Mouse (Mus musculus) heart, adult 9 months (tissue): ENCODE data around the gene Ascc1.
"Not testable (repeated sequence)": the region's sequence is repeated elsewhere in the genome, so short reads cannot be mapped to it uniquely, and the experiment has no call there.

ENCODE experiments used
- DNase-seq, 2 experiments: peaks; one replicate each; pipeline ENCODE4 v3.0.0; 2022; ENCODE audit warnings: low spot score in 2 of 2

The Ascc1 gene

GRCm38 (mm10) chr10:59977715-59978343, 24.8 kb upstream of the Ascc1 start:
- no peak for DNase-seq

DNA sequence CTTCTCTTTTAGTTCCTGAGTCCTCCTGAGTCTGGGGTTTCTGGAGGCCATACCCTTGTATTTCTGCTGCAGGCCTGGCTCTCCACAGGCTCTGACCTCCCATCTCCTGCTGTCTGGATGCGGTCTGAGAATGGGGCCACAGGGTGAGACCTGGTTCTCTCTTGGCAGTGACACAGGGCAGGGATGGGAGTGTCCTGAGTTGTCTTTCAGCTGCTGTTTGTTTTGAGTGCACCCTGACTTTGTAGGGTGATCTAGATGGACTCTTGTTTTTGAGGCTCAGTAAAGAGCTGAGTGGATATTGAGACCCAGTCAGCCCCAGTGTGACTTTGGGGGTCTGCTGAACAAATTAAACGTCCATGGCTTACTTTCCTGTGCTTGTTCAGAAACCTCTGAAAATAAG, 24.2 kb upstream of the Ascc1 start:
- no peak for DNase-seq

DNA sequence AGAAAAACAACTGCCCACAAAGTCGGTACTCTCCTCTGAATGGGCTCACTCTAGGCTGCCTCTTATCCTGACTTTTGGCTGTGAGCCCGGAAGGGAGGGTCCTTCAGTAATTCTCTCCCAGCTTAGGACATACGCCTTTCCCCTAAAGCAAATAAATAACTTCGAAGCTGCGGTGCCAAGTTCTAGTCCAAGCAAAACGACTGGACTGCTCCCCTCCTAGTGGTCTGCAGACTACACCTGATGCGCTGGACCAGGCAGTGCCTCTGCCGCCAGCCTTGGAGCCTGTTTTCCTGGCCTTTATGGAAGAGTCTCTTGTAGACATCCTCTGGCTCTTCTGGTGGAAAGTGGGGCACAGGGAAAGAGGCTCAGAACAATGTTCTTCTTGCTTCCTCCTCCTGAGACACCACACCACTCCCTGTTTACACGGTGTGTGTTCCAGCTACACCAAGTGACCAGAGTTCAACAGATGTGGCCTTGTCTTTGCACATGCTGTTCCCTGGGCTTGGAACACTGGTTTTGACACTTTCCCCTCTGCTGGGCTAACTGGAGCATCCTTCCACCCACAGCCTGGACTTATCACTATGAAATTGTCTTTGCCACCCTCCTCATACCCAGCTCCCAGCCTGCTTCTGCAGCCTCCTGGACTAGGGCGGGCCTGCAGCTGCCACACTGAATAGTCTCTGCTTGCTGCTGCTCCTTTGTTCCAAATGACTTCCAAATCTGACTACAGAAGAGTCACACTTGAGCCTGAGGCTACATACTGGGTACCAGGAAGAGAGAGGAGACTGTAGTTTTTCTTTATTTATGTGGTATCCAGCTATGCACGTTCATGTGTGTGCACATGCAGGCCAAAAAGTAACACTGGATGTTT, 23.5 kb upstream of the Ascc1 start:
- DNase-seq: peak; percentile 86 to 88

DNA sequence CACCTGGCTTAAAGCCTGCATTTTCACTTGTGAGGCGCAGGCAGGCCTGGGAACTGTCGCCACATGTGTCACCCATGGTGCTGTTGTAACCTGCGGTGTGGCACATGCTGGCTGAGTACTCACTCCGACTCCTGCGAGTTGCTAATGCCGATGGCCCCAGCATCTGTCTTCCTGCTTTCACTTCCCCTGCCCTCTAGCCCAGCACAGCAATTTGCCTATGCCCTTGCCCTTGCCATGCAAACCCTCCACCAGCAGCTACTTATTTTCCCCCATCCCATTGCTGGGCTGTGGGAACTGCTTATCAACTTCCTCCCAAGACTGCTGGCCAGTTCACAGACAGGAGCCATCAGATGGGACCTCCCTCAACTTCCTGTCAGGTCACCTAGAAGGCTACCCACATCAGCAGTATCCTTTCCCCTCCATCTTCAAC, 21.8 kb upstream of the Ascc1 start:
- peak; percentile 52 to 77 for DNase-seq

DNA sequence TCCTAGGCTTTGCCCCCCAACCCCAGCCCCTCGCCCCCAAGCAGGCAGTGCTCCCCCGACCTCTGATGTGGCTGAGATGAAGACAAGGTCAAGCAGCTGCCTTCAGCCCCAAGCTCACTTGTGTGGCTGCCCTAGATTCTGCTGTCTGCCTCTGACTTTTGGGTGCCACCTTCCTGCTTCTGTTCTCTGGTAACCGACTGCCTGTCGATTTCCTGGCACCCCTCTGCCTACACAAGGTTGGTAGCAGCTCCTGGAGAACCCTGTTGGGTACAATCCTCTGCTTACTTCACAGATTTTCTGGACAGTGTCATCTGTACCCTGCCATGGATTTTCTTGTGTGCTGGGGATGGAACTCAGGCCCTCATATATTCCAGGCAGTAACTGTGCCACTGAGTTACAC, 21.3 kb upstream of the Ascc1 start:
- no peak for DNase-seq

- DNase-seq: peak; percentile 56 to 70
Observed at GRCm38 (mm10) chr10:59981792-59982191, 20.8 kb upstream of the Ascc1 start.

DNA sequence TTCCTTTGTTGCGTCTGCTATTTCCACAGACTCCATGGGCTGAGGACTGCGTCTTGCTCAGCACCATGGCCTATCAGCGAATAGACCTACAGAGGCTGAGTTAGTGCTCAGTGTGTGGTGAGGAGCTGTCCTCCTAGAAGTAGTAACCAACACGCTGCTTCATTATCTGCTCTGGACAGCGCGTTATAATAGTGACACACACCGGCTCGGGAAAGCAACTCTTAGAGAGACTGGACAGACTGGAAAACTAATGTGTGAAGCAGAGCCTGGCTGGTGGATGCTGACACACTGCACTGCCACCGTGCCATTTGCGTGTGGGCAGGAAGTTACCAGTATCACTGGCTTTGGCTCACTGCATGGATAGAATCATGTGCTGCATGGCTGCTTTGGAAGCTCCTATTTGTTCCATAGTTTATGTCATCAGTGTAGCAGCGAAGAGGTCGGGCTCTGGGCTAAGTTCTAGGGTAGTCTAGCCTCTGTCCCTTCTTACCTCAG, 20.2 kb upstream of the Ascc1 start:
- DNase-seq: no peak

- peak; percentile 77 to 80 for DNase-seq
Observed at GRCm38 (mm10) chr10:59988036-59988435, 14.6 kb upstream of the Ascc1 start.

DNA sequence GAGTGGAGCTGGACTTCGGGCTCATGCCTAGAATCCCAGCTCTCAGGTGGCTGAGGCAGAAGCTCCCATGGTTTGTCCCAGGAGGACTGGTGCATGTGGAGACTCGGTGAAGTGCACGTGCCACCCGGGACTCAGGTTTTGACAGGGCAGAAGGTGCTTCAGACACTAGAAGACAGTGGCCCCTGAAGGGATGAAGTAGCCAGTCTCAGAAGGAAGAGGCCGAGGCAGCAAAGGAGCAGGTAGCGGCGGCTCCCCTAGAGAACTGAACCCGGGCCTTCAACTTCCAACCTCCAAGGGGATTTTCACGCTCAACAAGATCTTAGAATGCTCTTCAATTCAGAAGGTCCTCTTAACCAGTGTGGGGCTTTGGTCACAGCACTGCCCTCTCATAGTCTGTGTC, 12.2 kb upstream of the Ascc1 start:
- DNase-seq: no peak

DNA sequence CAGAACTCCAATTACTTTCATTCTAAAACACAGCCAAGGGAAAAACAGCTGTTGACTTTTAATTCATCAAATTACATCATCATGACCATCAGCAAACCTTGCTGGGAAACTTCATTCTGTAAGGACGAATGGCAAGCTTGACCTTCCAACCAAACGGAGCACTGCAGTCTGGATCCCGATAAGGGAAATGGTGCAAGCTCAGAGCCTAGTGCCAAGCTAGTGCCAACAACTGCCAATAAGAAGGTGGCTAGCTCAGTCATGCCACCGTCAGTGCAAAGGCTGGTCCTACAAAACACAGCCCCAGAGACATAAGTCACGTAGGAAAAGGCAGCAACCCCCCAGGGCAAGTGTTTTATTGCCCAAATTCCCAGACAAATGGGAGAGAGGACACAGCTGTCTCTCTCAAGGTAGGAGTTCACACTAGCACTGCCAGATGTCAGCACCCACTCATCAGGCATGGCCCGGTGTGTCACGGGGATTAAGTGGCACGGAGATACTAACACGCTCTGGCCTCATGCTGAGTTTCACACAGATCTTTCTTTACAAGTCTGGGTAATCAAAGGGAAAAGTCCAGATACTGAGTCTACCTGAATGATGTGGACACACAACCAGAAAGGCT, 11.2 kb upstream of the Ascc1 start:
- no peak for DNase-seq

DNA sequence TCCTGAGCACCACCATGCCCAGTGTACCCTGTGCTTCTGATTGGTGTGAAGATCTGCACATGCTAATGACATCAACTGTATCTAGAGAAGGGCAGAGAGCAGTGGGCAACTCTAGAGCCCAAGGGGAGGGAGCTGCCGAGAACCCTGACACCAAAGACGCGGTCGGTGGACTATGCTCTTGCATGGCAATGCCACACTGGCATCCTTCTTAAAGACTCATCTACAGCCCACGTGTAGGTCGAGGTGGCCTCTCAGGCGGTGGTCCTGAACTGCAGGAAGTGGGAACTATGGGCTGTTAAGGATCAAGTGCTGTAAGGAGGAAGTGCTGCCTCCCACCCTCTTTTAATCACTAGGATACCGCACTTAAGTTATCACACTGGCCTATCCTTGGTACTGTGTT, 10.6 kb upstream of the Ascc1 start:
- no peak for DNase-seq

DNA sequence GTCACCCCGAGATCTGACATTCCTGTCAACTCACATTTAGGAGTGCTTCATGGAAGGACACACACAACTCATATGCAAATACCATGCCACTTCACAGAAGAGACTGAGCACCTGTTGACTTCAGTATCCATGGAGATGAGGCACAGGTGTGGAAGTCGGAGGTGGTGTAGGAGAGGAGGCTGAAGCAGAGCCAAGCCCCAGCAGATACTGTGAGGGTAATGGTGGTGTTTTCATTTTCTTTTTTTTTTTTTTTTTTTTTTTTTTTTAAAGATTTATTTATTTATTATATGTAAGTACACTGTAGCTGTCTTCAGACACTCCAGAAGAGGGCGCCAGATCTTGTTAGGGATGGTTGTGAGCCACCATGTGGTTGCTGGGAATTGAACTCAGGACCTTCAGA, 8.8 kb upstream of the Ascc1 start:
- DNase-seq: not testable (repeated sequence)

DNA sequence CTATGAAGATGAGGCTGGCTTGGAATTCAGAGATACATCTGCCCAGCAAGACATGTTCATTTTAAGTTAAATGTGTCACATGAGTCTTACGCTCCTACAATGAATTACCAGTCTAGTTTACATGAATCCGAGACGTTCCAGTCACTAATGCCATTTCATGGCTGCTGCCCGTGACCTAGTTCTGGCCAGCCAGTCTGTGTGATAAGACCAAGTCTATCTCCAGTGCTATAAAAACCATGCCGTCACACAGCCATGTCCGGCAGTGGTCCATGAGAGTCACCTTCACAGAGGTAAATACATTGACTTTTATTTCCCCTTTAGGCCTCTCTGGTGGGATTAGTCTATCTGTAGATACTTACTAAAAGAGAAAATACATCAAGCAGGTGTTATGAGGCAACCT, 6.7 kb upstream of the Ascc1 start:
- no peak for DNase-seq

GRCm38 (mm10) chr10:59997591-59997990, 5.0 kb upstream of the Ascc1 start:
- peak; percentile 62 to 76 for DNase-seq

GRCm38 (mm10) chr10:59999057-59999456, 3.5 kb upstream of the Ascc1 start:
- DNase-seq: no peak

DNA sequence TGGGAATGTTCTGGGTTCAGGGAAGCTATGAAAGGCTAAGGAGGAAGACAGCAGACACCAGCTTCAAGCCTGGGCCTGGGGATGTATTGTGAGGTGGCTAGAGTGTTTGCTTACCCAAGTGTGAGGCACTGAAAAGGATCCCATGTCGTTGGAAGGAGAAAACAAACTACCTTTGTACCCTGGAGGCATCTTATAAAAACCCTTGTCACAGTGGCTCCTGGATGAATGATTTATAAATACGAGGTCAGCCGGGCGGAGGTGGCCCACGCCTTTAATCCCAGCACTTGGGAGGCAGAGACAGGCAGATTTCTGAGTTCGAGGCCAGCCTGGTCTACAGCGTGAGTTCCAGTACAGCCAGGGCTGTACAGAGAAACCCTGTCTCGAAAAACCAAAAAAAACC, 942 bp upstream of the Ascc1 start:
- not testable (repeated sequence) for DNase-seq

DNA sequence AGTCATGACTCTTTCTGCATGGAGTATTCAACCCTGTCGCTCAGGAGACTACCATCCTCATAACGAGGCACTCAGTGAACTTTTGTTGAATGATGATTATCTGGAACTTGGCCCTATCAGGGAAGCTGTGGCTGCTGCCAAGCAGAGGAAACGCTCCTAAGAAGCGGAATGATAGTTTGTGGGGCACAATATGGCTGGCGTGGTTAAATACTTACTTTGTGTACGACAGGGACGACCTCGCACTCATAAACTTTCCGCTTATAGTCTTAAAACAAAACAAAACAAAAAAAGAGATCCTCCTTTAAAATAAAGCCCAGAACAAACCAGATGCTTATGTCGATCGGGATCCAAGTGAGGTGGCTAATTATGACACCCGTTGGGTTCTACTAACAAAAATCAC, 402 bp upstream of the Ascc1 start:
- DNase-seq: no peak

GRCm38 (mm10) chr10:60003213-60003752, 678 bp downstream of the Ascc1 start:
- no peak for DNase-seq

- DNase-seq: no peak
Observed at GRCm38 (mm10) chr10:60003847-60004246, 1.2 kb downstream of the Ascc1 start.

DNA sequence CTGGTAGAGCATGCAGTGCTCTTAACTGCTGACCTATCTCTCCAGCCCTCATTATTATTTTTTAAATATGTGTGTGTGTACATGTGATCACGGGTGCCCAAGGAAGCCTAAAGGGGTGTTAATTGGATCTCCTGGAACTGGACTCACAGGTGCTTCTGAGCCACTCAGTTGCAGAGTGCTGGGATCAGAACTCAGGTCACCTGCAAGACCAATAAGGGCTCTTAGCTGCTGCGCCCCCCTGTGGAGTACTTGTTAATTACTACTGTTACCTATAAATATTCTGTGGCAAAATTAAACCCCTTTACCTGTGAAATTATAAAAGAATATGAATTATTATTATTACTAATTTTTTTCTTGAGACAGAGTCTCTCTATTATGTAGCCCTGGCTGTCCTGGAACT, 2.7 kb downstream of the Ascc1 start:
- DNase-seq: no peak

DNA sequence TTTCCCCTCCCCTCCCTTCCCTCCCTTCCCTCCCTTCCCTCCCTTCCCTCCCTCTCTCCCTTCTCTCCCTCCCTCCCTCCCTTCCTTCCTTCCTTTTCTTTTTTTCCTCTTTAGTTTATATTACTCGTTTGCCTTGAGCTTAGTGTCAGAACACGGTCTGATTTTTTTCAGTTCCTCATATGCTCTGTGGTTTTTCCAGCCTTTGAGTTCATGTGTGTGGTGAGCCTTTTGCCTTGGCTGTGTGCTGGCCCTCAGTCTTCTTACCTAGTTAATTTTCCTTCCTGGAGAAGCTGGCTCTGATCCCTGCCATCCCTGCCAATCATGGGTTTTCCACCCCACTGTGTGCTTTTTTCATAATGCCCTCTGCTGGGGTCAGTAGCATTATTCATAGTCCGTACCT, 6.5 kb downstream of the Ascc1 start:
- DNase-seq: no peak

GRCm38 (mm10) chr10:60016223-60016622, 13.6 kb downstream of the Ascc1 start:
- no peak for DNase-seq
